Mouse (Mus musculus) cortical plate, adult 2 months (tissue): Measurements from ENCODE around the gene Rhebl1. TPM values are rescaled to one million over a fixed set of nuclear protein-coding genes. Genes with fewer than 3 reads are reported as not detected.

ENCODE experiments used
- H3K27ac ChIP-seq: fragments of 200-500 bp; 2 replicates; pipeline ENCODE4 v1.5.1; 2012; ENCODE audit warnings: low read length, control low read depth, inconsistent platforms; ENCODE audit not compliant: insufficient read depth
- H3K4me1 ChIP-seq: fragments of 200-500 bp; 2 replicates; pipeline ENCODE4 v1.6.1; 2011; ENCODE audit warnings: low read length; ENCODE audit not compliant: control insufficient read depth, insufficient read depth
- H3K4me3 ChIP-seq: fragments of 200-500 bp; 2 replicates; pipeline ENCODE4 v1.5.1; 2011; ENCODE audit warnings: mild to moderate bottlenecking, low read length, control low read depth; ENCODE audit not compliant: insufficient read depth
- CTCF ChIP-seq: fragments of 200-500 bp; IDR thresholded peaks from 2 replicates; pipeline ENCODE4 v1.5.1; 2011; ENCODE audit warnings: mild to moderate bottlenecking, control low read depth, low read length; ENCODE audit not compliant: insufficient read depth; ENCODE audit errors: extremely low read depth
- POLR2A ChIP-seq: fragments of 200-500 bp; IDR thresholded peaks from 2 replicates; pipeline ENCODE4 v1.6.1; 2011; ENCODE audit warnings: mild to moderate bottlenecking, low read length, control low read depth; ENCODE audit not compliant: insufficient read depth; ENCODE audit errors: extremely low read depth
- polyA plus RNA-seq: library from polyadenylated mRNA; depleted of rRNA; stranded (reverse); fragments of >200 nt; gene quantifications from 2 replicates; pipeline ENCODE4 v1.2.3, GENCODE M21; 2012; rRNA removed

Rhebl1 gene
- polyA plus RNA-seq, 1 experiment: 18.3 TPM

GRCm38 (mm10) chr15:98832161-98833058 lies 61.9 kb downstream of the Rhebl1 start:
- Histone ChIP-seq H3K4me3 (no peak overlapping the region; the same call in 1 of the 2 replicates), H3K4me1 (peaks cover 2% of the 10 kb centered on the region; the same call in 1 of the 2 replicates), H3K27ac (no peak overlapping the region)
- TF ChIP-seq CTCF (no peak), POLR2A (no peak)

GRCm38 (mm10) chr15:98831684-98832035 lies 62.7 kb downstream of the Rhebl1 start:
- TF ChIP-seq POLR2A (no peak), CTCF (no peak)
- Histone ChIP-seq H3K27ac (peak overlapping the region; percentile 66; the same call in 1 of the 2 replicates), H3K4me1 (peaks cover 2% of the 10 kb centered on the region; the same call in 1 of the 2 replicates), H3K4me3 (peak overlapping the region; percentile 66)

- peak; percentile 77 for TF ChIP-seq POLR2A
- TF ChIP-seq CTCF: 0 out of 2 replicates have a peak, but pooled peaks have one; percentile 13
- Histone ChIP-seq H3K4me3 (peak within 1 kb of the TSS; percentile 66), H3K27ac (peak within 1 kb of the TSS; percentile 66; the same call in 1 of the 2 replicates), H3K4me1 (peaks cover 2% of the 10 kb centered on the region; the same call in 1 of the 2 replicates)
These were observed 63.3 kb downstream of the Rhebl1 start, which contains the start of gene Prkag1 for GRCm38 (mm10) chr15:98830736-98831683. Gene Prkag1 (minus strand): TSS chr15:98831521.

Other genes starting within 250 kb of the Rhebl1 start
- 53.4 and 60.5 TPM in 2 replicates for gene Ddx23, start 231.6 kb downstream of the Rhebl1 start, polyA plus RNA-seq
- 34.5 and 37.4 TPM in 2 replicates for gene Rnd1, start 217.1 kb downstream of the Rhebl1 start, polyA plus RNA-seq
- 9.3 and 10.6 TPM in 2 replicates for gene Ccdc65, start 186.3 kb downstream of the Rhebl1 start, polyA plus RNA-seq
- gene Fkbp11, start 166.3 kb downstream of the Rhebl1 start, polyA plus RNA-seq: 2.1 TPM in 2 replicates
- gene Arf3, start 131.3 kb downstream of the Rhebl1 start, polyA plus RNA-seq: 701 and 730 TPM in 2 replicates
- gene Wnt10b, start 116.4 kb downstream of the Rhebl1 start, polyA plus RNA-seq: 2.6 and 3.1 TPM in 2 replicates
- gene Wnt1, start 104.7 kb downstream of the Rhebl1 start, polyA plus RNA-seq: 0.15 and 0.17 TPM in 2 replicates
- gene Ddn, start 85.0 kb downstream of the Rhebl1 start, polyA plus RNA-seq: 723 and 876 TPM in 2 replicates
- 71.3 and 75.7 TPM in 2 replicates for gene Prkag1, start 63.0 kb downstream of the Rhebl1 start, polyA plus RNA-seq
- 33.0 and 37.9 TPM in 2 replicates for gene Kmt2d, start 23.3 kb downstream of the Rhebl1 start, polyA plus RNA-seq
- gene Dhh, start 4.0 kb upstream of the Rhebl1 start, polyA plus RNA-seq: 0.25 and 0.28 TPM in 2 replicates
- gene Lmbr1l, start 23.7 kb upstream of the Rhebl1 start, polyA plus RNA-seq: 24.7 and 27.1 TPM in 2 replicates
- gene Tuba1b, start 40.0 kb upstream of the Rhebl1 start, polyA plus RNA-seq: 1,160 and 1,231 TPM in 2 replicates
- gene Gm49450, start 59.0 kb upstream of the Rhebl1 start, polyA plus RNA-seq: 0.35 and 0.55 TPM in 2 replicates
- gene Tuba1a, start 59.2 kb upstream of the Rhebl1 start, polyA plus RNA-seq: 1,321 and 1,512 TPM in 2 replicates
- gene Tuba1c, start 135.4 kb upstream of the Rhebl1 start, polyA plus RNA-seq: 5.5 and 7.1 TPM in 2 replicates
- 3.1 and 3.2 TPM in 2 replicates for gene Prph, start 160.6 kb upstream of the Rhebl1 start, polyA plus RNA-seq
- 0.76 and 1.1 TPM in 2 replicates for gene Troap, start 180.0 kb upstream of the Rhebl1 start, polyA plus RNA-seq
- not detected in 2 replicates for gene C1ql4, start 193.3 kb upstream of the Rhebl1 start, polyA plus RNA-seq
- 0.06 TPM in 2 replicates for gene Dnajc22, start 198.6 kb upstream of the Rhebl1 start, polyA plus RNA-seq
- 25.8 and 27.4 TPM in 2 replicates for gene Spats2, start 231.4 kb upstream of the Rhebl1 start, polyA plus RNA-seq